Mouse (Mus musculus) left cerebral cortex, postnatal 10 days (tissue): ENCODE results near the gene Rab11fip5. TPM values are rescaled to one million over a fixed set of nuclear protein-coding genes. Genes with fewer than 3 reads are reported as not detected.

Experiments used
- DNase-seq, 2 experiments: peaks; one replicate each; pipeline ENCODE4 v3.0.0; 2021 to 2022; ENCODE audit warnings: low spot score in 2 of 2, mixed read lengths in 1 of 2; ENCODE audit errors: extremely low spot score in 1 of 2
- intact Hi-C: fragments of 180-260 bp; cut with DNase I; formaldehyde crosslinking; loops from one replicate; pipeline ENCODE4 v1.15.1; 2025
- total RNA-seq, 2 experiments: library from RNA; stranded (reverse); gene quantifications; 2 replicates each; pipeline ENCODE4 v1.2.3; 2021

Rab11fip5 gene
- total RNA-seq, 2 experiments from 2014 or later: 56.9 to 57.5 TPM

GRCm38 (mm10) chr6:85377066-85377734, 2.8 kb upstream of the Rab11fip5 start:
- DNase-seq: no peak
- intact Hi-C loops: no loop called here

GRCm38 (mm10) chr6:85374734-85375114, 290 bp upstream of the Rab11fip5 start:
- intact Hi-C loops: no loop called here
- peak; percentile 92 to 98 for DNase-seq

- no peak for DNase-seq
- intact Hi-C loops: no loop called here
These were observed 1.2 kb downstream of the Rab11fip5 start for GRCm38 (mm10) chr6:85373066-85373860.

GRCm38 (mm10) chr6:85372496-85372895, 1.9 kb downstream of the Rab11fip5 start:
- no peak for DNase-seq
- intact Hi-C loops: no loop called here

- intact Hi-C loops: no loop called here
- DNase-seq: no peak
These were observed 2.5 kb downstream of the Rab11fip5 start for GRCm38 (mm10) chr6:85371859-85372405.

GRCm38 (mm10) chr6:85370666-85371430, 3.6 kb downstream of the Rab11fip5 start:
- peak in 1 of 2 experiments; percentile 30 for DNase-seq
- intact Hi-C loops: no loop called here

GRCm38 (mm10) chr6:85370041-85370440, 4.4 kb downstream of the Rab11fip5 start:
- no peak for DNase-seq
- intact Hi-C loops: no loop called here

- intact Hi-C loops: no loop called here
- peak in 1 of 2 experiments; percentile 85 for DNase-seq
These were observed 5.1 kb downstream of the Rab11fip5 start for GRCm38 (mm10) chr6:85369181-85369860.

- DNase-seq: no peak
- intact Hi-C loops: no loop called here
These were observed 5.7 kb downstream of the Rab11fip5 start for GRCm38 (mm10) chr6:85368722-85369121.

GRCm38 (mm10) chr6:85368166-85368565, 6.3 kb downstream of the Rab11fip5 start:
- intact Hi-C loops: no loop called here
- no peak for DNase-seq

GRCm38 (mm10) chr6:85366387-85366786, 8.0 kb downstream of the Rab11fip5 start:
- intact Hi-C loops: no loop called here
- DNase-seq: peak in 1 of 2 experiments; percentile 42

GRCm38 (mm10) chr6:85364439-85364838, 10.0 kb downstream of the Rab11fip5 start:
- no peak for DNase-seq
- intact Hi-C loops: no loop called here

GRCm38 (mm10) chr6:85363906-85364260, 10.6 kb downstream of the Rab11fip5 start:
- intact Hi-C loops: no loop called here

GRCm38 (mm10) chr6:85363231-85363905, 11.1 kb downstream of the Rab11fip5 start:
- intact Hi-C loops: no loop called here
- no peak for DNase-seq

More at GRCm38 (mm10) chr6:85363906-85364260, 10.6 kb downstream of the Rab11fip5 start:
- no peak for DNase-seq

GRCm38 (mm10) chr6:85362610-85363009, 11.8 kb downstream of the Rab11fip5 start:
- DNase-seq: no peak

GRCm38 (mm10) chr6:85360311-85360710, 14.1 kb downstream of the Rab11fip5 start:
- no peak for DNase-seq
- intact Hi-C loops: no loop called here

More at GRCm38 (mm10) chr6:85362610-85363009, 11.8 kb downstream of the Rab11fip5 start:
- intact Hi-C loops: no loop called here

GRCm38 (mm10) chr6:85358877-85359276, 15.6 kb downstream of the Rab11fip5 start:
- no peak for DNase-seq
- intact Hi-C loops: no loop called here
